Mouse (Mus musculus): ENCODE results near the gene Dctn1. TPM values are rescaled to one million over a fixed set of nuclear protein-coding genes. Genes with fewer than 3 reads are reported as not detected.

Gene Dctn1
- polyA plus RNA-seq, 1 experiment from 2014 or later = 47.1 TPM

DNA sequence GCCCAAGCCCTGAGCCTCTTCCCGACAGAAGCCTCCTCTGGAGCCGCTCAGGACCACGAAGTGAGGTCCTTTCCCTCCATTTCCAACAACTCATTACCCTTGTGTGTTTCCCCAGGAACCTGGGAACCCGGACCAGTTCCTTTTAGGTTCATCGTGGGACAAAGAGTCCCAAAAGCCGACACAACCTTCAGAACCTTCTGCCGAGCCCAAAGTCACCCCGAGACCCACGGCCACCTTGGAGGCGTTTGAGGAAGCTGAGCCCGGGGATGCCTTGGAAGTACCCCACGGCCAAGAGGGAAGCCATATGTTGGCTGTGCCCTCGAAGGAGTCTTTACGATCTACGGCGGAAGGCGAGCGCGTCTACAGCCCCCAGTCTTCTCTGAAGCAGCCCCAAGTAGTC lies 4.3 kb upstream of the Dctn1 start:
- Histone ChIP-seq H3K9me3 (ENCODE audit: control insufficient read depth) (no peaks in the 10 kb centered on the region), H3K4me1 (replicated peaks; ENCODE audit: control insufficient read depth, insufficient read depth, low read length) (0 out of 2 replicates have a peak, but pooled peaks cover 12% of the 10 kb centered on the region), H3K27me3 (replicated peaks; ENCODE audit: control insufficient read depth, insufficient read depth, low read length) (peaks cover 13% of the 10 kb centered on the region; the same call in 1 of the 2 replicates), H3K4me2 (replicated peaks; ENCODE audit: low read depth) (peak overlapping the region; percentile 88), H3K9ac (ENCODE audit: low read depth, low read length) (peak overlapping the region; percentile 45; the same call in 1 of the 2 replicates), H3K27ac (ENCODE audit: low read depth, low read length) (no peak overlapping the region), H3K4me3 (ENCODE audit: low read depth, low read length) (peak overlapping the region; percentile 52), H3K36me3 (ENCODE audit: control insufficient read depth, insufficient read depth) (no peaks in the 10 kb centered on the region)
- no peak for ATAC-seq
- WGBS = 22% methylated on average over 19 of the region's 19 CpGs
- TF ChIP-seq CTCF (IDR thresholded peaks at IDR 0.05; ENCODE audit: low read depth) = no peak

GRCm38 (mm10) chr6:83161921-83162641 lies 3.6 kb upstream of the Dctn1 start:
- H3K27me3 ChIP-seq (replicated peaks; ENCODE audit: control insufficient read depth, insufficient read depth, low read length) = peaks cover 13% of the 10 kb centered on the region; the same call in 1 of the 2 replicates
- 0 out of 2 replicates have a peak, but pooled peaks cover 12% of the 10 kb centered on the region for H3K4me1 ChIP-seq (replicated peaks; ENCODE audit: control insufficient read depth, insufficient read depth, low read length)
- TF ChIP-seq CTCF (IDR thresholded peaks at IDR 0.05; ENCODE audit: low read depth) = no peak
- H3K36me3 ChIP-seq (ENCODE audit: control insufficient read depth, insufficient read depth) = no peaks in the 10 kb centered on the region
- H3K9me3 ChIP-seq (ENCODE audit: control insufficient read depth) = no peaks in the 10 kb centered on the region
- WGBS = under 1% methylated on average over 49 of the region's 49 CpGs
- peak; percentile 37 for ATAC-seq
- H3K4me3 ChIP-seq (ENCODE audit: low read depth, low read length) = peak overlapping the region; percentile 52
- H3K4me2 ChIP-seq (replicated peaks; ENCODE audit: low read depth) = peak overlapping the region; percentile 88
- H3K9ac ChIP-seq (ENCODE audit: low read depth, low read length) = peak overlapping the region; percentile 45
- no peak overlapping the region for H3K27ac ChIP-seq (ENCODE audit: low read depth, low read length)

GRCm38 (mm10) chr6:83162701-83163100 lies 3.0 kb upstream of the Dctn1 start:
- H3K27me3 ChIP-seq (replicated peaks; ENCODE audit: control insufficient read depth, insufficient read depth, low read length) = peaks cover 13% of the 10 kb centered on the region; the same call in 1 of the 2 replicates
- H3K9ac ChIP-seq (ENCODE audit: low read depth, low read length) = peak overlapping the region; percentile 45
- WGBS = under 1% methylated on average over 8 of the region's 8 CpGs
- no peaks in the 10 kb centered on the region for H3K9me3 ChIP-seq (ENCODE audit: control insufficient read depth)
- peak overlapping the region; percentile 52 for H3K4me3 ChIP-seq (ENCODE audit: low read depth, low read length)
- ATAC-seq = peak; percentile 34
- H3K27ac ChIP-seq (ENCODE audit: low read depth, low read length) = no peak overlapping the region
- H3K4me2 ChIP-seq (replicated peaks; ENCODE audit: low read depth) = peak overlapping the region; percentile 88
- H3K36me3 ChIP-seq (ENCODE audit: control insufficient read depth, insufficient read depth) = no peaks in the 10 kb centered on the region
- H3K4me1 ChIP-seq (replicated peaks; ENCODE audit: control insufficient read depth, insufficient read depth, low read length) = 0 out of 2 replicates have a peak, but pooled peaks cover 12% of the 10 kb centered on the region
- peak; percentile 85 for TF ChIP-seq CTCF (IDR thresholded peaks at IDR 0.05; ENCODE audit: low read depth)

GRCm38 (mm10) chr6:83165026-83165606 lies 604 bp upstream of the Dctn1 start:
- Histone ChIP-seq H3K27me3 (replicated peaks; ENCODE audit: control insufficient read depth, insufficient read depth, low read length) (peaks cover 13% of the 10 kb centered on the region; the same call in 1 of the 2 replicates), H3K4me2 (replicated peaks; ENCODE audit: low read depth) (peak overlapping the region; percentile 59), H3K9me3 (ENCODE audit: control insufficient read depth) (no peaks in the 10 kb centered on the region), H3K4me3 (ENCODE audit: low read depth, low read length) (peak overlapping the region; percentile 69), H3K36me3 (ENCODE audit: control insufficient read depth, insufficient read depth) (no peaks in the 10 kb centered on the region), H3K4me1 (replicated peaks; ENCODE audit: control insufficient read depth, insufficient read depth, low read length) (peaks cover 12% of the 10 kb centered on the region; the same call in 1 of the 2 replicates), H3K9ac (ENCODE audit: low read depth, low read length) (peak overlapping the region; percentile 68; the same call in 1 of the 2 replicates), H3K27ac (ENCODE audit: low read depth, low read length) (peak overlapping the region; percentile 3; the same call in 1 of the 2 replicates)
- TF ChIP-seq CTCF (IDR thresholded peaks at IDR 0.05; ENCODE audit: low read depth) = no peak
- 3% methylated on average over 6 of the region's 6 CpGs for WGBS
- ATAC-seq = peak; percentile 6; the same call in 1 of the 2 replicates

DNA sequence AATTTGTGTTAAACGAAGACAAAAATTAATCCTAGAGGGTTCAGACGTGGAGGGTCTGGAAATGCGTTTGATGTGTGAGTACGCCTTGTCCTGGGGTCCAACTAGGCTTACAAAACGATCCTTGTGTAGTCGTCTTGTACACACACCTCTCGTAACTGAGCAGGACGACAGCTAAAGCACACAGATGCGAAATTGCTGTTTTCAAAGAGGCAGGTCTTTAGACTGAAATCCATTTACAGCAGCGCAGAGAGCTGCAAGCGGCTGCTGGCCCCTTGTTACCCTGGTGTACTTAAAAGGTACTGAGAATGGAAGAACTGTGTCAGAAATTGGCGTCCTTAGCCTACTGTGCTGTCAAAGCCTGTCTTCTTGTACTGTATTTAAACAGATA lies 517 bp downstream of the Dctn1 start:
- ATAC-seq = no peak
- H3K27ac ChIP-seq (ENCODE audit: low read depth, low read length) = peak overlapping the region; percentile 67; the same call in 1 of the 2 replicates
- WGBS = under 1% methylated on average over 12 of the region's 12 CpGs

DNA sequence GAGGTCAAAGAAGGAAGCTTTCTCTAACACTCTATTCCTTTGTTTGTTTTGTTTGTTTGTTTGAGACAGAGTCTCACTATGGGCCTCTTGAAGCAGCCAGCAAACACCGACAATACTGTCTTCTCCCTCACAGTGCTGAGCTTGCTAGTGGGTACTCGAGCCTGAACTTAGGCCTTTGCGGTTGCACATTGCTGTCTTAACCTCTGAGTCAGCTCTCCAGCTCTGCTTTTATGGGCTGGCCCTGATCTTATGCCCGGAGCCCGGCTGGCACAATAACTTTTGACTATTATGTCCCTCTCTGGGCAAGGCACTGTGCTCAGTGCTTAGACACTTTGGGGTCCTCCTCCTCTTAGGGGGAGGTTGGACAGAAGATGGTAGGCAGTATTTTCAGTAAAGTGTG lies 4.2 kb downstream of the Dctn1 start:
- H3K9me3 ChIP-seq (ENCODE audit: control insufficient read depth) = no peaks in the 10 kb centered on the region
- no peak overlapping the region for H3K4me3 ChIP-seq (ENCODE audit: low read depth, low read length)
- 55% methylated on average over 5 of the region's 5 CpGs for WGBS
- peak overlapping the region; percentile 41 for H3K27ac ChIP-seq (ENCODE audit: low read depth, low read length)
- no peaks in the 10 kb centered on the region; the same call in 1 of the 2 replicates for H3K4me1 ChIP-seq (replicated peaks; ENCODE audit: control insufficient read depth, insufficient read depth, low read length)
- no peak overlapping the region for H3K4me2 ChIP-seq (replicated peaks; ENCODE audit: low read depth)
- no peaks in the 10 kb centered on the region for H3K36me3 ChIP-seq (ENCODE audit: control insufficient read depth, insufficient read depth)
- H3K27me3 ChIP-seq (replicated peaks; ENCODE audit: control insufficient read depth, insufficient read depth, low read length) = no peaks in the 10 kb centered on the region
- TF ChIP-seq CTCF (IDR thresholded peaks at IDR 0.05; ENCODE audit: low read depth) = no peak
- H3K9ac ChIP-seq (ENCODE audit: low read depth, low read length) = no peak overlapping the region
- ATAC-seq = no peak; the same call in 1 of the 2 replicates

More for the DNA sequence above, 517 bp downstream of the Dctn1 start:
- Histone ChIP-seq H3K27me3 (replicated peaks; ENCODE audit: control insufficient read depth, insufficient read depth, low read length) (peaks cover 7% of the 10 kb centered on the region; the same call in 1 of the 2 replicates), H3K9ac (ENCODE audit: low read depth, low read length) (peak overlapping the region; percentile 68), H3K4me3 (ENCODE audit: low read depth, low read length) (peak overlapping the region; percentile 69), H3K4me1 (replicated peaks; ENCODE audit: control insufficient read depth, insufficient read depth, low read length) (peaks cover 12% of the 10 kb centered on the region; the same call in 1 of the 2 replicates), H3K4me2 (replicated peaks; ENCODE audit: low read depth) (peak overlapping the region; percentile 59), H3K36me3 (ENCODE audit: control insufficient read depth, insufficient read depth) (no peaks in the 10 kb centered on the region), H3K9me3 (ENCODE audit: control insufficient read depth) (no peaks in the 10 kb centered on the region)
- 0 out of 2 replicates have a peak, but pooled peaks have one; percentile 3 for TF ChIP-seq CTCF (IDR thresholded peaks at IDR 0.05; ENCODE audit: low read depth)

All from intestine, postnatal 0 days (tissue).